Mouse (Mus musculus) urinary bladder, postnatal 0 days (tissue): ENCODE data around the gene Defb48. TPM values are rescaled to one million over a fixed set of nuclear protein-coding genes. Genes with fewer than 3 reads are reported as not detected.

ENCODE experiments used
- polyA plus RNA-seq: library from polyadenylated mRNA; unstranded; fragments of >200 nt; fragmentation: Nextera tagmentation; extraction: Ambion mirVana; gene quantifications from 2 replicates; pipeline ENCODE4 v1.2.1, GENCODE M21; 2015

Gene Defb48
- polyA plus RNA-seq: not detected in 2 replicates

DNA sequence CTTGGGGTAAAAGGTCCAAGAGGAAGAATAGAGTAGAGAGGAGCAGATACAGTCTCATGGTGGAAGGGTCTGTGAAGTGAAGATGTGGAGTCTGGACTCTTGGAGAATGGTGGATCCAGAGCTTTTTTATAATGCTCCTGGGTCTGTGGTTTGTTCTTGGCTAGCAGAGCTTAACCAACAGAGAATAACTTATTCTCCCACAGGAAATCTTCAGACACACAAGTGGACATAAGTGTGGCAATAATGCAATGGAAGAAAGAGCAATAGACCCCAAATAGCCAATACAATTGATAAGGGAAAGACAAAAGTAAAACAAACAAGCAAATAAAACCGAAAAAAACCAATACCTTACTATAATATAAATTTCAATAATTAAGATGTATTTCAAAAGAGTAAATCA lies at the start of gene Defb48:
Gene Defb48 (minus strand): TSS at position 101 of the 400 bp plus-strand sequence.

DNA sequence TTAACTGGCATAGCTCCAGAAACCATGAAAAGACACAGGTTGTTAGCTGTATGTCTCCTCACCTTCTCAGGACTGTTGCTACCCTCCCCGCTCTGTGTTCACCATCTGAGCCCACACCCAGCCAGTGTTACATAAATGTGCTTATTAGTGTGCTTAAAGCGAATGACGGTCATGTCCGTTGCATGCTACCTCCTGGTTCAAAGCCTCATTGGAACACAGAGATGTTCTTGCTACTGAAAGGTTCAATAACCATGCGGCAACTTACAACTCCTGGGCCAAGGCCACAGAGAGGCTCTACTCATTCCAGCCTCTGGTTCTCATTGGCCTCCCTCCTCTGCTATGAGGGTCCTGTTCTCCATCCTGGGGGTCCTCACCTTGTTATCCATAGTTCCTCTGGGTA lies 27.2 kb upstream of the Defb48 start, which contains the start of gene Defb43:
Gene Defb43 (plus strand): TSS at position 301 of the 400 bp plus-strand sequence.

DNA sequence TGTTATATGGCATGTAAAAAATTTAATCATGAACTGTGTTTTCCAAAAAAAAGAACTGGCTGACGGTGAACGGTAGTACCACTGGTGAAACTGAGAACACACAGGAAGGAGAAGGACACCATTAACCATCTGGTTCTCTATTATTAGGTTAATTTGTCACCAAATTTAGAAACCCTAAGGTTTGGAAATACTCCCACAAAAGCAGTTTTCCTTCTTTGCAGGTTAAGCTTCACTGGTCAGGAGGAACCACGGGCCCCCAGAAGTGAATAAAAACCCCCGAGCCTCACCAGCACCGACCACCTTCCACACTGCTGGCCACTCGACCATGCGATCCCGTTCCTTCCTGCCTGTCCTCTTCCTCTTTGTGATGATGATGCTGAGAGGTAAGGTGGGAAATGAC lies 13.5 kb upstream of the Defb48 start, which contains the start of gene Defb47:
Gene Defb47 (plus strand): TSS at position 301 of the 400 bp plus-strand sequence.

Other genes with a start within 250 kb of the Defb48 start
- 7.5 and 9.2 TPM in 2 replicates for gene Ints6, start 223.3 kb downstream of the Defb48 start, polyA plus RNA-seq
- gene Wdfy2, start 146.8 kb downstream of the Defb48 start, polyA plus RNA-seq: 3.5 and 3.7 TPM in 2 replicates
- gene Defb47, start 13.6 kb upstream of the Defb48 start, polyA plus RNA-seq: not detected in 2 replicates
- not detected in 2 replicates for gene Defb43, start 27.3 kb upstream of the Defb48 start, polyA plus RNA-seq
- 0.60 TPM in 1 of 2 replicates, not detected in the other for gene Defb42, start 62.5 kb upstream of the Defb48 start, polyA plus RNA-seq
- gene Defb30, start 65.5 kb upstream of the Defb48 start, polyA plus RNA-seq: not detected in 2 replicates